Mouse (Mus musculus) erythroblast, embryonic 14.5 days (primary cell): Measurements from ENCODE around the gene Magi1.

ENCODE experiments used
- GATA1 ChIP-seq: IDR thresholded peaks from 2 replicates; pipeline ENCODE4 v1.6.1; 2012; ENCODE audit warnings: low read length, inconsistent platforms, mixed read lengths
- TAL1 ChIP-seq: IDR thresholded peaks from 3 replicates; pipeline ENCODE4 v1.6.1; 2012; ENCODE audit warnings: low read length, inconsistent platforms, mixed read lengths

GRCm38 (mm10) chr6:94111833-94112232, 171.9 kb downstream of the Magi1 start:
- TF ChIP-seq TAL1 (no peak), GATA1 (no peak)
